Mouse (Mus musculus) ovary, adult 18-20 months (tissue): ENCODE data around the gene Prr19.
"Not testable (repeated sequence)": the region's sequence is repeated elsewhere in the genome, so short reads cannot be mapped to it uniquely, and the experiment has no call there.

ENCODE experiments used
- DNase-seq: peaks from one replicate; pipeline ENCODE4 v3.0.0; 2022; ENCODE audit warnings: low spot score, mixed read lengths

The Prr19 gene

GRCm38 (mm10) chr7:25322058-25322484, 20.9 kb downstream of the Prr19 start:
- DNase-seq = peak; percentile 60

GRCm38 (mm10) chr7:25323219-25323618, 22.0 kb downstream of the Prr19 start:
- no peak for DNase-seq

GRCm38 (mm10) chr7:25325431-25325830, 24.2 kb downstream of the Prr19 start:
- DNase-seq = not testable (repeated sequence)

- DNase-seq = no peak
These were observed 25.0 kb downstream of the Prr19 start for GRCm38 (mm10) chr7:25326233-25326632.

- DNase-seq = peak; percentile 37
These were observed 32.5 kb downstream of the Prr19 start for GRCm38 (mm10) chr7:25333596-25334307.

GRCm38 (mm10) chr7:25334472-25334871, 33.3 kb downstream of the Prr19 start:
- DNase-seq = no peak

GRCm38 (mm10) chr7:25339329-25339728, 38.1 kb downstream of the Prr19 start:
- no peak for DNase-seq

- no peak for DNase-seq
These were observed 40.0 kb downstream of the Prr19 start for GRCm38 (mm10) chr7:25341000-25341784.

- DNase-seq = no peak
These were observed 47.6 kb downstream of the Prr19 start for GRCm38 (mm10) chr7:25348861-25349260.
